Mouse (Mus musculus) hindbrain, postnatal 0 days (tissue): ENCODE measurements around the gene Gm8439. TPM values are rescaled to one million over a fixed set of nuclear protein-coding genes. Genes with fewer than 3 reads are reported as not detected.

Experiments
- ATAC-seq: fragments of 200-750 bp; cut with Nextera tagmentation; 2 replicates; pipeline ENCODE4 v1.8.0; 2017; ENCODE audit warnings: mild to moderate bottlenecking, moderate TSS enrichment, moderate library complexity
- DNase-seq: peaks from one replicate; pipeline ENCODE4 v3.0.0-alpha.2; 2015; ENCODE audit warnings: low spot score
- H3K27ac ChIP-seq: fragments of 300-500 bp; sonication (generic); 2 replicates; pipeline ENCODE4 v1.5.1; 2014; ENCODE audit warnings: mild to moderate bottlenecking
- H3K27me3 ChIP-seq: fragments of 300-500 bp; sonication (generic); 2 replicates; pipeline ENCODE4 v1.6.1; 2014; ENCODE audit warnings: low read length, mixed read lengths; ENCODE audit not compliant: insufficient read depth
- H3K36me3 ChIP-seq: fragments of 300-500 bp; sonication (generic); 2 replicates; pipeline ENCODE4 v1.6.1; 2014; ENCODE audit warnings: low read length, mixed read lengths; ENCODE audit not compliant: insufficient read depth
- H3K4me1 ChIP-seq: fragments of 300-500 bp; sonication (generic); 2 replicates; pipeline ENCODE4 v1.6.1; 2014; ENCODE audit warnings: antibody characterized with exemption, low read length, mixed read lengths; ENCODE audit not compliant: insufficient read depth
- H3K4me2 ChIP-seq: fragments of 300-500 bp; sonication (generic); 2 replicates; pipeline ENCODE4 v1.6.1; 2014; ENCODE audit warnings: low read depth, mild to moderate bottlenecking, low read length, moderate library complexity, mixed read lengths
- H3K4me3 ChIP-seq: fragments of 300-500 bp; sonication (generic); 2 replicates; pipeline ENCODE4 v1.5.1; 2014; ENCODE audit warnings: low read length
- H3K9ac ChIP-seq: fragments of 300-500 bp; sonication (generic); replicated peaks from 2 replicates; pipeline ENCODE4 v1.6.1; 2014; ENCODE audit warnings: mild to moderate bottlenecking, low read length, moderate library complexity, mixed read lengths
- H3K9me3 ChIP-seq: fragments of 300-500 bp; sonication (generic); 2 replicates; pipeline ENCODE4 v1.6.1; 2016; ENCODE audit warnings: low read length, mixed read lengths
- CTCF ChIP-seq: IDR thresholded peaks from 2 replicates; pipeline ENCODE4 v1.5.1; 2016; ENCODE audit warnings: antibody characterized with exemption, control low read depth, low read depth
- WGBS: fragments of 180-500 bp; shearing (Covaris S2); extraction: QIAGEN DNeasy Blood & Tissue Kit; methylation state at CpG from one replicate; pipeline ENCODE4 v1.1.7; 2014; 5-methylcytosine and 5-hydroxymethylcytosine counted together
- polyA plus RNA-seq: library from polyadenylated mRNA; unstranded; fragments of >200 nt; fragmentation: Nextera tagmentation; extraction: Ambion mirVana; gene quantifications from 2 replicates; pipeline ENCODE4 v1.2.1, GENCODE M21; 2015
- total RNA-seq: library from RNA; depleted of rRNA; stranded (reverse); fragments of >200 nt; gene quantifications from 2 replicates; pipeline ENCODE4 v1.2.3, GENCODE M21; 2014

The Gm8439 gene
- total and polyA plus RNA-seq, 2 experiments from 2014 or later = not detected

- ATAC-seq = no peak
- Histone ChIP-seq H3K36me3 (no peaks in the 10 kb centered on the region), H3K4me3 (no peak overlapping the region), H3K27me3 (no peaks in the 10 kb centered on the region), H3K27ac (no peak overlapping the region), H3K4me1 (no peaks in the 10 kb centered on the region), H3K9ac (no peak overlapping the region), H3K4me2 (no peak overlapping the region), H3K9me3 (no peaks in the 10 kb centered on the region)
- TF ChIP-seq CTCF = no peak
- WGBS = 65% methylated on average over 3 of the region's 3 CpGs
- no peak for DNase-seq
These were observed 14.1 kb downstream of the Gm8439 start for GRCm38 (mm10) chr4:120602669-120603068.

GRCm38 (mm10) chr4:120606941-120607340 lies 18.4 kb downstream of the Gm8439 start:
- Histone ChIP-seq H3K4me2 (no peak overlapping the region), H3K4me1 (no peaks in the 10 kb centered on the region), H3K9me3 (no peaks in the 10 kb centered on the region), H3K27ac (no peak overlapping the region), H3K36me3 (no peaks in the 10 kb centered on the region), H3K9ac (no peak overlapping the region), H3K27me3 (no peaks in the 10 kb centered on the region), H3K4me3 (no peak overlapping the region)
- DNase-seq = no peak
- ATAC-seq = peak; percentile 41; the same call in 1 of the 2 replicates
- WGBS = 9% methylated on average over 3 of the region's 3 CpGs
- TF ChIP-seq CTCF = no peak

- Histone ChIP-seq H3K27me3 (no peaks in the 10 kb centered on the region), H3K4me1 (0 out of 2 replicates have a peak, but pooled peaks cover 6% of the 10 kb centered on the region), H3K36me3 (no peaks in the 10 kb centered on the region), H3K4me3 (no peak overlapping the region), H3K9ac (no peak overlapping the region), H3K4me2 (no peak overlapping the region), H3K9me3 (no peaks in the 10 kb centered on the region), H3K27ac (no peak overlapping the region)
- no peak for TF ChIP-seq CTCF
- ATAC-seq = no peak
- WGBS = 66% methylated on average over 3 of the region's 3 CpGs
- no peak for DNase-seq
These were observed 22.5 kb downstream of the Gm8439 start for GRCm38 (mm10) chr4:120611005-120611404.

GRCm38 (mm10) chr4:120612304-120613080 lies 23.9 kb downstream of the Gm8439 start:
- Histone ChIP-seq H3K9ac (no peak overlapping the region; the same call in 1 of the 2 replicates), H3K27ac (no peak overlapping the region), H3K36me3 (no peaks in the 10 kb centered on the region), H3K27me3 (no peaks in the 10 kb centered on the region), H3K4me3 (no peak overlapping the region), H3K4me2 (peak overlapping the region; percentile 21; the same call in 1 of the 2 replicates), H3K4me1 (0 out of 2 replicates have a peak, but pooled peaks cover 6% of the 10 kb centered on the region), H3K9me3 (no peaks in the 10 kb centered on the region)
- 26% methylated on average over 9 of the region's 9 CpGs for WGBS
- ATAC-seq = no peak
- DNase-seq = no peak
- no peak for TF ChIP-seq CTCF

GRCm38 (mm10) chr4:120613691-120614329 lies 25.3 kb downstream of the Gm8439 start:
- H3K27me3 ChIP-seq = no peaks in the 10 kb centered on the region
- no peaks in the 10 kb centered on the region for H3K36me3 ChIP-seq
- 0 out of 2 replicates have a peak, but pooled peaks cover 6% of the 10 kb centered on the region for H3K4me1 ChIP-seq
- no peak for TF ChIP-seq CTCF
- ATAC-seq (peak; percentile 78), DNase-seq (peak; percentile 59)
- H3K27ac ChIP-seq = peak overlapping the region; percentile 76
- H3K4me3 ChIP-seq = no peak overlapping the region
- H3K9me3 ChIP-seq = no peaks in the 10 kb centered on the region
- H3K9ac ChIP-seq = peak overlapping the region; percentile 33; the same call in 1 of the 2 replicates
- WGBS = 35% methylated on average over 8 of the region's 8 CpGs
- peak overlapping the region; percentile 13; the same call in 1 of the 2 replicates for H3K4me2 ChIP-seq

GRCm38 (mm10) chr4:120614644-120615043 lies 26.1 kb downstream of the Gm8439 start:
- Histone ChIP-seq H3K9ac (no peak overlapping the region), H3K4me2 (no peak overlapping the region), H3K4me1 (0 out of 2 replicates have a peak, but pooled peaks cover 6% of the 10 kb centered on the region), H3K27ac (0 out of 2 replicates have a peak overlapping the region, but pooled peaks have one; percentile 76), H3K27me3 (no peaks in the 10 kb centered on the region), H3K36me3 (no peaks in the 10 kb centered on the region), H3K9me3 (no peaks in the 10 kb centered on the region), H3K4me3 (no peak overlapping the region)
- DNase-seq = no peak
- ATAC-seq = no peak
- no peak for TF ChIP-seq CTCF
- 72% methylated on average over 9 of the region's 9 CpGs for WGBS
